Mouse (Mus musculus): ENCODE data around the gene Bnip2. TPM values are rescaled to one million over a fixed set of nuclear protein-coding genes. Genes with fewer than 3 reads are reported as not detected.

The Bnip2 gene
- total RNA-seq (2021): 100 to 1,000 TPM; 101 to 103 TPM
- long read RNA-seq, experiment 1, transcript Bnip2-202 (10 exons, 2,328 nt): minor isoform, 9 of 149 reads
- long read RNA-seq, experiment 1, transcript Bnip2-201 (11 exons, 2,464 nt): major isoform, 116 of 149 reads
- long read RNA-seq, experiment 1, partial matches to known transcripts: 4 of 149 reads
- long read RNA-seq, experiment 1, other reads (novel, unspliced or antisense): 20 of 149 reads
- long read RNA-seq, experiment 2, transcript Bnip2-201 (11 exons, 2,464 nt): major isoform, 51 of 72 reads
- long read RNA-seq, experiment 2, partial matches to known transcripts: 0 of 72 reads
- long read RNA-seq, experiment 2, other reads (novel, unspliced or antisense): 16 of 72 reads

- peak; percentile 97 for DNase-seq
Observed at GRCm38 (mm10) chr9:69989303-69990121, at the start of gene Bnip2. Gene Bnip2 (plus strand): TSS chr9:69989466.

- DNase-seq: no peak
Observed at GRCm38 (mm10) chr9:69940839-69941490, 48.3 kb upstream of the Bnip2 start.

GRCm38 (mm10) chr9:69941556-69941955 is 47.7 kb upstream of the Bnip2 start:
- no peak for DNase-seq

DNA sequence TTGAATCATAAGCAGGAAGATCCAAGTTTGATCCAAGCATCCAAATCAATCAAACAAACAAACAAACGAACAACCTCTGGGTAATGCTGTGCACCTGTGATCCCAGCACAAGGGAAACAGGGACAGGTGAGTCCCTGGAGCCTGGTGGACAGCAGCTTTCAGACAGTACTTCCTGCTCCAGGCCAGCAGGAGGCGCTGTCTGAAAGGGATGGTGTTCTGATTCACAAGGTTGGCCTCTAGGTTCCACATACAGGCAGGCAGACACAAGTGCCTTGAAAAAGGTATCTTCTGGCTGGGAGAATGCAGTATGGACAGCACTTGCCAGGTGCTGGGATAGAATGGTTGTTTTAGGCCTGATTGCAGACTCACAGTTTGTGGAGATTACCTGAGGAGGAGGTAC is 40.3 kb upstream of the Bnip2 start:
- DNase-seq: peak; percentile 43 to 70

GRCm38 (mm10) chr9:69949641-69950040 is 39.6 kb upstream of the Bnip2 start:
- DNase-seq: no peak

DNA sequence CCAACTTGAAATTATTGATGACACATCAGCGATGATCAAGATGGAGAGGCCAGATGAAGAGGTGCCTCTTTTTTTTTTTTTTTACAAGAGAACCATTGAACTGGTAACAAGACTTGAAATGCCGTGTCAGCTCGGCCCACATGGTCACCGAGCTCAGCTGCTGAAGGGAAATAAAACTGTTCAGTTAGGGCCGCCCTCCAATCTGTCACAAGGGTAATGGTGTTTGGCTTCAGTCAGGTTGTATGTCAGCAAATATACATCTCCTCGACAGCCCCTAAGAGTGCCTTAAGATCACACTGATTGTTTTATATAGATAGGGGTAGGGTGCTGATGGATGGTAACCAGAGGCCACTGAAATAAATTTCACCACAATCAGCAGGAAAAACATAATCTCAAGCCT is 28.3 kb upstream of the Bnip2 start:
- DNase-seq: no peak

DNA sequence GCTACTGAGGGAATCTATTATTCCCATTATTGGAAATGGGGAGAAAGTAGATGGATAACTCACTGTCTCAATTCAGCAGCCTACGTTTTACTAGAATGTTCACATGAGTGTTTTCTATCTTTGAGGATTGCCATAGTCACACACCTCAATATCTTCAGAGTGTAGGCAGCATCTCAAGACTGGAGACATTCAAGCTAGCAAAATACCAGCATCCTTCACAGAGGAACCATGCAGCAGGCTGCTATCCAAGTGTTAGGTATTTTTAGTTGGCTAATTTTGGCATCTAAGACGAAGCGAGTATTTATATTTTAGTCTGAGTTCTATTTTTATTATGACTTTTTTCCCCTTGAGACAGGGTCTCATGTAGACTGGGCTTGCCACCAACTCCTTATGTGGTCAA is 24.9 kb upstream of the Bnip2 start:
- peak; percentile 20 for DNase-seq

- DNase-seq: no peak
Observed at GRCm38 (mm10) chr9:69985526-69985925, 3.7 kb upstream of the Bnip2 start.

DNA sequence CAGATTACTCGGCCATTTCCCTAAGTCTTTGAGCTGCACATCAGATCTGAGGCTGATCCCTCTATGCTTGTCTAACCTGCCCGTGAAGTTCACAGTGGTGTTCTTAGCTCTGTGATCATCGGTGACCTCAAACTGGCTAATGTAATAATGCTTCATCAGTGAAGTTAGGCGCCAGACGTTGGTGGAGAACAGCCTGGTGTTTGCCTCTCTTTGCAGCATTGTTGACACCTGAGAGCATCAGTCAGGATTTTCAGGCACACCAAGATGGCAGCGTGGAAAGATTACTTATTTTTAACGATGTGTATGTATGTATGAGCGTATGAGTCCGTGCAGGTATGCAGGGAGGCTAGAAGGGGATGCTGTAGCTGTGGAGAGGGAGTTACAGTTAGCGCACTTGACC is 3.2 kb upstream of the Bnip2 start:
- DNase-seq: no peak

DNA sequence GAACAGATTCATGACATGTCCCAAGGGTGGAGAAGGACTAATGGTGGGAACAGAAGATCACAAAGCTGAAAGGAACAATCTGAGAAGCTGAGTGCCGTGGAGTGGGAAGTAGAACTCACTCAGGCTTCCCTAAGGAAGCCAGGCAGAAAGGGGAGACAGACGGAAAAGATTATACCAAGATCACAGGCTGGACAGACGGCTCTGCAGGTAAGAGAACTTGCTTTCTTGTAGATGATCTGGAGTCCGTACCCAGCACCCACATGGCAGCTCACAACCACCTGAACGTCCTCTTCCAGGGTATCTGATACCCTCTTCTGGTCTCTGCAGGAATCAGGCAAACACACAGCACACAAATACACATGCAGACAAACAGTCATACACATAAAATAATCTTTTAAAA is 2.7 kb upstream of the Bnip2 start:
- no peak for DNase-seq

GRCm38 (mm10) chr9:69987579-69987978 is 1.7 kb upstream of the Bnip2 start:
- DNase-seq: peak; percentile 69 to 86

DNA sequence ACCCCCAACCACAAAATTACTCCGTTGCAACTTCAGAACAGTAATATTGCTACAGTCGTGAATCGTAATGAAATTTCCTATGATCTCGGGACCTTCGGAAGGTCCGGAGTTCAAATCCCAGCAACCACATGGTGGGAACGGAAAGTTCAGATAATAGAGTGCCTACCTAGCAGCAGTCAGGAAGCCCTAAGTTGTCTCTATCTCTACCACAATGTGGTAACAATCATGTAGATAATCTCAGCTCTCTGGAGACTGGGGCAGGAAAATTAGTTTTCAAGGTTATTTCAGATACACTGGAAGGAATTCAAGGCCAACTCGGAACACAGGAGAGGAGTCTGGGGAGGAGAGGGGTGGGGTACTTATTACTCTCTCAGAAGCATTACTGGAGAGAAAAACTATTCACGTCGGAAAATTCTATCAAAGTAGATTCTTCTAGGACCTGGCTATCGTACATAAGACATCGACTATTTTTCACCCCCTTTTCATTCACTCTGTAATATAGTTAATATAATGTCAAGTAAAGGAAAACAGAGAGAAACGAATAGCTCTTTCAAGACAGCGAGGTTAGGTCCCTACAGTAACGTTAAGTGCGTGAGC is 462 bp upstream of the Bnip2 start:
- DNase-seq: no peak

DNA sequence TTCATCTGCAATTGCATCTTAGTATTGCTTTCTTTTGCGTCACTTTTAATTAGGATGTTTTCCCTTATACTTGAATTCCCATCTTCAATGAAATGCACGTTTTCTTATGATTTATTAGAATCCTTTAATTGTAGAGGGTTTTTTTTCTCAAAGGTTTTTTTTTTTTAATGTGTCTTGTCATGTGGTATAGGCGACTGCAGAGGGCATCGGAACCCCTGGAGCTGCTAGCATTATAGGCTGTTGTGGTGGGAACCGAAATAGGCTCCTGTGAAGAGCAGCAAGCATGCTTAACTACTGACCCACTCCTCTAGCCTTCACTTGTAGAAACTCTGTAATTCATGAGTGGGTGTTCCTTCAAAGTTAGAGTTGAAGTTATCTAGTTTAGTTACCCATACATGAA is 1.1 kb downstream of the Bnip2 start:
- no peak for DNase-seq

GRCm38 (mm10) chr9:69992841-69993277 is 3.6 kb downstream of the Bnip2 start:
- peak in 1 of 2 experiments; percentile 47 for DNase-seq

DNA sequence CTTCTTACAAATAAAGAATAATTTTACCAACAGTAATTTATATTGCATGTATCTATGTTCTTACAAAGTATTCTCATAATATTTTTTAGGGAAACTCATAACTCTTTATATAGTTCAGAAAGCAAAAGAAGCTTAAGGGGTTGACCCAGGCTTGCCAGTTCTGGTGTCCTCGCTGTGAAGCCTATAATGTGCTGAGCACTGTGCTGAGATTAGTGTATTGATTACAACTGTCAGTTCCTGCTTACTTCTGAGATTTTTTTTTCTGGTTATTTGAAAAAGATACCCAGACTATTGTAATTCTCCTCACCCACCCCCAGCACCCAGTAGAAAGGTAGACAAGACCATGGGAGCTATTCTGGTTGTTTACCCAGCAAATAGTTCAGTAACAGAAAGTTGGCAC is 4.2 kb downstream of the Bnip2 start:
- DNase-seq: no peak

GRCm38 (mm10) chr9:69994547-69994946 is 5.3 kb downstream of the Bnip2 start:
- DNase-seq: no peak

DNA sequence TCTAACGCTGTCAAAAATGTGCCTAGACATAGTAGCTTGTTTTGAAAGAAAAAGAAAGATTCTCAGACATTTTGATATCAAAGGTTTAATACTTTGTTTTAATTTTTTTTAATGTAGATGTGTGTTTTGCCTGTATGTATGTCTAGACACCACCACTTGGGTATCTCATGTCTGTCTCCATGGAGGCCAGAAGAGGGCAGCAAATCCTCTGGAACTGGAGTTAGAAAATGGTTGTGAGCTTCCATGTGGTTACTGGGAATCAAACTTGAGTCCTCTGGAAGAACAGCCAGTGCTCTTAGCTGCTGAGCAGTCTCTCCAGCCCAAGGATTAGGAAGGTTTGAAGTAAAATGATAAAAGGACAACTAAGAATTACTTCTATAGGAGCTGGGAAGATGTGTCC is 10.1 kb downstream of the Bnip2 start:
- DNase-seq: no peak

DNA sequence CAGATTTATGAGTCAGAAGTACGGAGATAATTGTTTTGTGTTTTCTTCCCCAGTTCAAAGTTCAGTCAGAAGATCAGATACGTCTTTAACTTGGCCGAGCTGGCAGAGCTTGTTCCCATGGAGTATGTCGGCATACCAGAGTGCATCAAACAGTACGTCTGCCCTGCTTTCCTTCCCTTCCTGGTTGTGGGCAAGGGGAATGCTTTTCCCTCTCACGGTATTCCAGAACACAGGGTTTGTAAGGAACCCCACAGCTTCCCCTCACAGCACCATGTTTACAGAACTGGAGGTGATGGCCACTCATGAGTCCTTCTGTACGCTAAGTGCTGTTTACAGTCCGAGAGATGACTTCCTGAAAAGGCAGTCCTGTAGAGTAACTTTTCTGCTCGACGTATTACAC is 14.2 kb downstream of the Bnip2 start:
- no peak for DNase-seq

- DNase-seq: no peak
Observed at GRCm38 (mm10) chr9:70006984-70007383, 17.7 kb downstream of the Bnip2 start.

GRCm38 (mm10) chr9:70007506-70008248 is 18.4 kb downstream of the Bnip2 start:
- DNase-seq: no peak

- DNase-seq: no peak
Observed at GRCm38 (mm10) chr9:70009754-70010304, 20.6 kb downstream of the Bnip2 start.

Data from heart, adult 18-20 months (tissue).